Mouse (Mus musculus) cortical plate, adult 2 months (tissue): ENCODE data around the gene Tle4.

ENCODE experiments used
- CTCF ChIP-seq: fragments of 200-500 bp; IDR thresholded peaks from 2 replicates; pipeline ENCODE4 v1.5.1; 2011; ENCODE audit warnings: mild to moderate bottlenecking, control low read depth, low read length; ENCODE audit not compliant: insufficient read depth; ENCODE audit errors: extremely low read depth
- POLR2A ChIP-seq: fragments of 200-500 bp; IDR thresholded peaks from 2 replicates; pipeline ENCODE4 v1.6.1; 2011; ENCODE audit warnings: mild to moderate bottlenecking, low read length, control low read depth; ENCODE audit not compliant: insufficient read depth; ENCODE audit errors: extremely low read depth

- TF ChIP-seq CTCF: no peak
- no peak for TF ChIP-seq POLR2A
Measured at GRCm38 (mm10) chr19:14566564-14567021, 31.3 kb downstream of the Tle4 start.
